Mouse (Mus musculus) forebrain, embryonic 12.5 days (tissue): ENCODE data around the gene Olfr1337. TPM values are rescaled to one million over a fixed set of nuclear protein-coding genes. Genes with fewer than 3 reads are reported as not detected.
"Not testable (repeated sequence)": the region's sequence is repeated elsewhere in the genome, so short reads cannot be mapped to it uniquely, and the experiment has no call there.

Experiments used
- ATAC-seq: fragments of 200-750 bp; cut with Nextera tagmentation; 2 replicates; pipeline ENCODE4 v1.8.0; 2017; ENCODE audit warnings: moderate TSS enrichment; ENCODE audit not compliant: low FRiP score
- H3K27ac ChIP-seq: fragments of 300-500 bp; sonication (generic); 2 replicates; pipeline ENCODE4 v1.5.1; 2016; ENCODE audit warnings: mild to moderate bottlenecking
- H3K27me3 ChIP-seq: fragments of 300-500 bp; sonication (generic); 2 replicates; pipeline ENCODE4 v1.6.1; 2016; ENCODE audit warnings: mild to moderate bottlenecking
- H3K36me3 ChIP-seq: fragments of 300-500 bp; sonication (generic); replicated peaks from 2 replicates; pipeline ENCODE4 v1.6.1; 2016; ENCODE audit warnings: mild to moderate bottlenecking
- H3K4me1 ChIP-seq: fragments of 300-500 bp; sonication (generic); 2 replicates; pipeline ENCODE4 v1.6.1; 2016
- H3K4me2 ChIP-seq: fragments of 300-500 bp; sonication (generic); 2 replicates; pipeline ENCODE4 v1.6.1; 2016; ENCODE audit warnings: mild to moderate bottlenecking, moderate library complexity
- H3K4me3 ChIP-seq: fragments of 300-500 bp; sonication (generic); replicated peaks from 2 replicates; pipeline ENCODE4 v1.5.1; 2016; ENCODE audit warnings: mild to moderate bottlenecking
- H3K9ac ChIP-seq: fragments of 300-500 bp; sonication (generic); 2 replicates; pipeline ENCODE4 v1.6.1; 2016; ENCODE audit warnings: mild to moderate bottlenecking
- H3K9me3 ChIP-seq: fragments of 300-500 bp; sonication (generic); 2 replicates; pipeline ENCODE4 v1.6.1; 2016
- WGBS: fragments of 180-500 bp; shearing (Covaris S2); methylation state at CpG from one replicate; pipeline ENCODE4 v1.1.7; 2016; 5-methylcytosine and 5-hydroxymethylcytosine counted together
- polyA plus RNA-seq: library from polyadenylated mRNA; unstranded; fragments of >200 nt; fragmentation: Nextera tagmentation; extraction: Ambion mirVana; gene quantifications from 2 replicates; pipeline ENCODE4 v1.2.1, GENCODE M21; 2016

Olfr1337 gene
- not detected in 2 replicates for polyA plus RNA-seq

DNA sequence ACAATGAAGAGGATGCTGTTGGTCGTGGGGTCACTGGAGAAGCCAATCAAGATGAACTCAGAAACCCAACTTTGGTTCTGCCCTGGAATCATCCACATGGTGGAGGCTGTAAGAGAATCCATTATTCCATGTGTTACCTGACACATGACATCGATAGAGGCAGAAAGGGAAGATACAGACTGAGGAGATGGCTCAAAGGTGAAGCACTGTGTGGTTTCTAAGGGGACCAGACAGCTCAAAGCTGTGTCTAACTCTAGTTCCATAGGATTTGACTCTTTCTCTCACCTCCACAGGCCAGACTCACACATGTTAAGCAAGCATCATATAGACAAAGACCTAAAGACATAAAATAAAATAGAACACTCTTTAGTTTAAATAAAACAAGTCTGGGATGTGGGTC is at the start of gene Olfr1337:
Gene Olfr1337, minus strand, starts transcription at position 101 of the 400 bp plus-strand sequence.
- H3K27me3 ChIP-seq = no peaks in the 10 kb centered on the region
- no peak within 1 kb of the TSS for H3K4me3 ChIP-seq
- no peak within 1 kb of the TSS for H3K9ac ChIP-seq
- 79% methylated on average over 2 of the region's 2 CpGs for WGBS
- no peaks in the 10 kb centered on the region for H3K4me1 ChIP-seq
- no peaks in the 10 kb centered on the region for H3K36me3 ChIP-seq
- no peaks in the 10 kb centered on the region for H3K9me3 ChIP-seq
- ATAC-seq = no peak
- no peak within 1 kb of the TSS for H3K4me2 ChIP-seq
- H3K27ac ChIP-seq = no peak within 1 kb of the TSS

DNA sequence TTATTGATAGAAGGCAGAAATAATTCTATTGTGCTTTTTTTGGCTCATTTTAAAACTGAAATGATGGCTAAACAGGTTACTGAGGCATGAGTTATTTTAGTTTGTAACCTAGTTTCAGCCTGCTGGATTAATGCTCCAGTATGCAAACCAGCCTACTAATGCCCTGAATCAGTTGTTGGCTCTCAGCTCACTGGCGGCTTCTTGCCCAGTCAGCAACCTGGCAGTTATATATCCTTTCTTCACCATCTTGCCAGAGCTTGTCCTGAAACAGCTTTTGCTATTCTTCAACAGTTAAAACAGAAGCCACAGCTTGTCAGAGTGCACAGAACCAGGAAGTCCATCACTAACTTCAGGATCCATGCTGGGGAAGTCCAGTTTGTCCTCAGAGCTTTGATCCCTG is 36.5 kb upstream of the Olfr1337 start:
- no peak for ATAC-seq
- Histone ChIP-seq H3K27ac (no peak overlapping the region), H3K27me3 (no peaks in the 10 kb centered on the region), H3K36me3 (no peaks in the 10 kb centered on the region), H3K4me2 (no peak overlapping the region), H3K9ac (no peak overlapping the region), H3K9me3 (no peaks in the 10 kb centered on the region), H3K4me3 (no peak overlapping the region), H3K4me1 (no peaks in the 10 kb centered on the region)
- 78% methylated on average over 1 of the region's 1 CpGs for WGBS

DNA sequence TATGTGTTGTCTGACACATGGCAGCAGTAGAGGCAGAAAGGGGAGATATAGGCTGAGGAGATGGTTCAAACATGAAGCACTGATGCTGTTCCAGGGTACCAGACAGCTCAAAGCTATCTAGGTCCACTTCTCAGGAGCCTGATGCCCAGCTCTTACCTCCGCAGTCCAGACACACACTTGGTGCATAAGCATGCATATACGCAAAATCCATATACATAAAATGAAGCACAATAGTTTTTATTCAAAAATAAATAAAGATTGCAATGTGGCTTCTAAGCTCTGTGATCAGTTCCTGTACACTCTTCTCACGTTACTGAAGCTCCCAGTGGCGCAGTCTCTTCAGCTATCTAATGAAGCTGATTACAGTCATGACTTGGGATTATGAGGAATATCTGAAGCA is 27.5 kb upstream of the Olfr1337 start, which contains the start of gene Olfr1335:
Gene Olfr1335, minus strand, starts transcription at position 101 of the 400 bp plus-strand sequence.
- ATAC-seq = no peak
- H3K9me3 ChIP-seq = no peaks in the 10 kb centered on the region
- 93% methylated on average over 4 of the region's 4 CpGs for WGBS
- no peaks in the 10 kb centered on the region for H3K36me3 ChIP-seq
- H3K27ac ChIP-seq = no peak within 1 kb of the TSS
- H3K4me3 ChIP-seq = no peak within 1 kb of the TSS
- no peaks in the 10 kb centered on the region for H3K4me1 ChIP-seq
- no peak within 1 kb of the TSS for H3K9ac ChIP-seq
- H3K27me3 ChIP-seq = no peaks in the 10 kb centered on the region
- H3K4me2 ChIP-seq = no peak within 1 kb of the TSS

DNA sequence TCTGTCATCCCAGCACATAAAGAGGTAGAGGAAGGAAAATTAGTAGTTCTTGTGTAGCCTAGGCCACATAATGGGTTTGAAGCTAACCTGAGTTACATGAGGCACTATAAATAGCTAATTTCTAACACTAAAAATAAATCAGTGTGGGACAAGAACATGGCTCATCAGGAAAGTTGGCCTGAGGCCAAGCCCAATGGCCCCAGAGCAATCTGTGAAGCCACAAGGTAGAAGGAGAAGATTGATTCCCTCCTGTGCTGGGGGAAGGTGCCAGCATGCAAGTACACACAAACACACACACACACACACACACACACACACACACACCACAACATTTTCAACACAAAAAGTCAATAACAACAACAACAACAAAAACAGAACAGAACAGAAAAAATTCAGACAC is 10.4 kb upstream of the Olfr1337 start:
- H3K27me3 ChIP-seq, H3K36me3 ChIP-seq, H3K4me2 ChIP-seq, H3K4me3 ChIP-seq, ATAC-seq, H3K9me3 ChIP-seq, H3K4me1 ChIP-seq, H3K9ac ChIP-seq, H3K27ac ChIP-seq: not testable (repeated sequence)

DNA sequence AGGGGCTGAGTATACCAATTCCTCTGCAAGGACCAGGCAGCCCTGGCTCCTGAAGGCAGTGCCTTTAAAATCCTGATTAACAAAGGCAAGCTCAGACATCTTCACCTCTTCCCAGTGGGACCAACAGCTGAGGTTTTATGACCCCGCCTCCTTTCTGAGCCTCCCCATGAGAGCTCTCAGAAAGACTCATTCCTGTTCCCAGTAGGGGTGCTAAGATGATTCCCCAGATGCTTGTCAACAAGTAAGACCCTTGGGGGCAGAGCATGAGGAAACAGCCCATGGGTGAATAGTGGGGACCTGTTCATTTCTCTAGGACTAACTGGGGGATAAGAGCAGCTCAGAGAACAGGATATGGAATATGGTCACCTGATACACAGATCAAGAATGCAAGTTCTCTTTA is 23.7 kb downstream of the Olfr1337 start, which contains the start of gene Olfr1338:
Gene Olfr1338, minus strand, starts transcription at position 101 of the 400 bp plus-strand sequence.
- Histone ChIP-seq H3K27ac (no peak within 1 kb of the TSS), H3K4me2 (no peak within 1 kb of the TSS), H3K4me3 (no peak within 1 kb of the TSS), H3K4me1 (no peaks in the 10 kb centered on the region), H3K9ac (no peak within 1 kb of the TSS), H3K27me3 (no peaks in the 10 kb centered on the region), H3K36me3 (no peaks in the 10 kb centered on the region), H3K9me3 (no peaks in the 10 kb centered on the region)
- 81% methylated on average over 1 of the region's 1 CpGs for WGBS
- no peak for ATAC-seq

DNA sequence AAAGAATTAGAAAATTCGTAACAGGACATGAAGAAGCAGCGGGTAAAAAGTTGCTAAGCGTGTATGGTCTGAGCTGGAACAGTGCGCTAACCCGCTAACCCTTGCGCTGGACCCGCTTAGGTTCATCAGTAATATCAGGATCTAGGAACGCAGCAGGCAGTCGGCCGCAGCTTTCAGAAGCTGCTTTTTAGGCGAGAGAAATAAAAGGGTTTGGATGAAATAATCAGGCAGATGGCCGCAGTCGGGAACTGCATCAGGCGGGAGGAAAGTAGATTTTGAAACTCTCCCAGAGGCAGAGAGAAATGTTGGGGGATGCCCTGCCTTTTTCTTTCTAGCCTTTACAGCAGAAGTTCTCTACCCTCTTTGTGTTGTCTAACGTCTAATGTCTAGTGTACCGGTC is 40.5 kb downstream of the Olfr1337 start:
- Histone ChIP-seq H3K27me3 (peaks cover 27% of the 10 kb centered on the region), H3K27ac (no peak overlapping the region), H3K4me1 (peaks cover 12% of the 10 kb centered on the region; the same call in 1 of the 2 replicates), H3K36me3 (no peaks in the 10 kb centered on the region), H3K9me3 (peaks cover 5% of the 10 kb centered on the region; the same call in 1 of the 2 replicates), H3K4me2 (peak overlapping the region; percentile 29), H3K4me3 (no peak overlapping the region), H3K9ac (no peak overlapping the region)
- ATAC-seq = no peak
- 3% methylated on average over 16 of the region's 16 CpGs for WGBS

DNA sequence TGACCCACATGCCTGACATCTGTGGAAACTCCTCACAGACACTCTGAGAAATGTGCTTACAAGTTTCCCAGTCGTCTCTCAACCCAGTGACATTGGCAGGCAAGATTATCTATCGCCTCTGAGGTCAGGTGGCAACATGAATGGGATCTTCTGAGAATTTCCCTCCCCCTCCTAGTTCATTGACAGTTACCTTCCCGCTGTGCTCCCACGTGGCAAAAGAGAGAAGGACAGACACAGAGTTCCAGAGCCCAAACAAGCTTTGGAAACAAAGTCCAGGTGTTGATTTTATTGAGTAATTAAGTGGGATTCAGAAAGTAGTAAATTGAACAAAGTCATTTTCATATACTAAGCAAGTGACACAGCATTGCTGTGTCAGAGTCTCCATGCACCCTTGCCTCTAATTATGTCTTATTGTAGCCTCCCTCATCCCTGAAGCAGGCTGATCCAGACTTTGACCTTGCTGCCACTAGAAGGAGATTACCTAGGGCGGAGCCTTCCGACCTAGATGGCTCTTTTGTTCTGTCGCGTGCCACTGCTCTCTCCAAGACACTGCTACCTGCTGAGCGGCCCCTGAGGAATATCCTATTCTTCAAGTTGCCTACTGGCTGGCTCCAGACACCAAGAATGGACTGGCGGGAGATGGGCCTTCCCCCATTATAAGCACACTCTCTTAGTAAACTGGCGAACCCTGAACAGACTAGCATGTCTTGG is 41.2 kb downstream of the Olfr1337 start:
- no peak overlapping the region for H3K4me3 ChIP-seq
- H3K27me3 ChIP-seq = peaks cover 27% of the 10 kb centered on the region
- no peak for ATAC-seq
- H3K4me1 ChIP-seq = peaks cover 12% of the 10 kb centered on the region; the same call in 1 of the 2 replicates
- no peaks in the 10 kb centered on the region for H3K36me3 ChIP-seq
- no peak overlapping the region for H3K27ac ChIP-seq
- peak overlapping the region; percentile 29 for H3K4me2 ChIP-seq
- WGBS = 4% methylated on average over 11 of the region's 11 CpGs
- H3K9me3 ChIP-seq = peaks cover 1% of the 10 kb centered on the region; the same call in 1 of the 2 replicates
- H3K9ac ChIP-seq = no peak overlapping the region

DNA sequence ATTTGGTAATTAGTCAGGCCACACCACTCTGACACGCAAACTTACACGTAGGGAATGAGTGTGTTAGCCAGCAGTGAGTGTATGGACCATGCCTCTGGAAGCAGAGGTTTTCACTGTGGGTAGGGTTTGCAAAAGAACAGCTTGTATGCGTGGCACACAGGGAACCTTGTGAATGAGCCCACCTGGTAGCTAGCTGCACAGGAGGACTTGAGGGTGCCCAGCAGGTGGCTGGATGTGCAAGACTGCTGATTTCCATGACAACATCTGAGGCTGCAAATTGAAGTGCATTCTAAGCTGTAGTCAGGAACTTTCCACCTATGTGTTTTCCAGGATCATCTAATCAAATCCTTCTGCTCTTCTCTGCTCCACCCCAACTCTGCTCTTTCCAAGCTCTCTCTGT is 42.8 kb downstream of the Olfr1337 start:
- WGBS = 54% methylated on average over 3 of the region's 3 CpGs

DNA sequence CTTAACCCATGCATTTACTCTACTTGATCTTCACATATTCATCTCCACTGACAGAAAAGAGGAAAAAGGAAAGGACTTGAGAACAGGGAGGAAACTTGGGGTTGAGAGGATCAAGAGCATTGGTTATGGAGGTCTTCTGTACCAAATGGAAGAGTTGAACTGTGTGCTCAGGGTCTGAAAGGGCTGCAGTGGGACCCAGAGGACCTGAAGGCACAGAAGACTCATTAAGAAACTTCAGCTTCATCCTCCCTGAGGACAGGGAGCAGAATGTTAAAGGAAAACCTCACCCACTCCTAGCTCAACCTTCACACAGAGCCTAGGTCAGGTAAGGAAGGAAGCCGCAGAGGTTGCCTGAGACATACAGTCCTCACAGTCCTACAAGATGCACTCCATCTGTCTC is 50.5 kb downstream of the Olfr1337 start, which contains the start of gene Olfr1339:
Gene Olfr1339, plus strand, starts transcription at position 301 of the 400 bp plus-strand sequence.
- WGBS = 100% methylated on average over 1 of the region's 1 CpGs
- Histone ChIP-seq H3K36me3 (no peaks in the 10 kb centered on the region), H3K27me3 (no peaks in the 10 kb centered on the region), H3K27ac (no peak within 1 kb of the TSS), H3K9me3 (no peaks in the 10 kb centered on the region), H3K4me3 (no peak within 1 kb of the TSS), H3K9ac (no peak within 1 kb of the TSS), H3K4me2 (no peak within 1 kb of the TSS), H3K4me1 (no peaks in the 10 kb centered on the region)
- ATAC-seq = no peak

More for the DNA sequence above, 42.8 kb downstream of the Olfr1337 start:
- Histone ChIP-seq H3K27me3 (peaks cover 27% of the 10 kb centered on the region), H3K4me1 (peaks cover 12% of the 10 kb centered on the region; the same call in 1 of the 2 replicates), H3K4me3 (no peak overlapping the region), H3K9me3 (no peaks in the 10 kb centered on the region), H3K9ac (no peak overlapping the region), H3K27ac (no peak overlapping the region), H3K4me2 (no peak overlapping the region), H3K36me3 (no peaks in the 10 kb centered on the region)
- no peak for ATAC-seq

Other genes starting within 250 kb of the Olfr1337 start
- 0.36 TPM in 1 of 2 replicates, not detected in the other for gene Tmem125, start 238.5 kb downstream of the Olfr1337 start, polyA plus RNA-seq
- 0.74 and 0.89 TPM in 2 replicates for gene Cfap57, start 161.8 kb downstream of the Olfr1337 start, polyA plus RNA-seq
- gene Ebna1bp2, start 161.8 kb downstream of the Olfr1337 start, polyA plus RNA-seq = 193 and 200 TPM in 2 replicates
- gene Olfr62, start 123.6 kb downstream of the Olfr1337 start, polyA plus RNA-seq = not detected in 2 replicates
- gene Olfr1342, start 89.8 kb downstream of the Olfr1337 start, polyA plus RNA-seq = 0.12 TPM in 1 of 2 replicates, not detected in the other
- gene Olfr1341, start 79.1 kb downstream of the Olfr1337 start, polyA plus RNA-seq = not detected in 2 replicates
- gene Olfr1340, start 62.4 kb downstream of the Olfr1337 start, polyA plus RNA-seq = not detected in 2 replicates
- gene Olfr1339, start 50.4 kb downstream of the Olfr1337 start, polyA plus RNA-seq = not detected in 2 replicates
- gene Olfr1338, start 23.8 kb downstream of the Olfr1337 start, polyA plus RNA-seq = not detected in 2 replicates
- gene Olfr1335, start 27.4 kb upstream of the Olfr1337 start, polyA plus RNA-seq = not detected in 2 replicates
- not detected in 2 replicates for gene Olfr1333, start 53.7 kb upstream of the Olfr1337 start, polyA plus RNA-seq
- not detected in 2 replicates for gene Olfr1331, start 82.1 kb upstream of the Olfr1337 start, polyA plus RNA-seq
- not detected in 2 replicates for gene Olfr1330, start 106.0 kb upstream of the Olfr1337 start, polyA plus RNA-seq
- not detected in 2 replicates for gene Olfr1329, start 134.9 kb upstream of the Olfr1337 start, polyA plus RNA-seq
- gene Olfr1328, start 156.0 kb upstream of the Olfr1337 start, polyA plus RNA-seq = not detected in 2 replicates
- gene Lao1, start 179.0 kb upstream of the Olfr1337 start, polyA plus RNA-seq = not detected in 2 replicates